Mouse (Mus musculus) urinary bladder, postnatal 36 days (tissue): ENCODE data around the gene Smyd4.
A peak's percentile ranks its signal among the peaks of the same experiment; 100 is the strongest.
"Not testable (repeated sequence)": the region's sequence is repeated elsewhere in the genome, so short reads cannot be mapped to it uniquely, and the experiment has no call there.

ENCODE experiments used
- DNase-seq, 2 experiments: peaks; one replicate each; pipeline ENCODE4 v3.0.0; 2022; ENCODE audit warnings: low spot score in 2 of 2, mixed read lengths in 1 of 2

Smyd4 gene

GRCm38 (mm10) chr11:75346556-75347187 lies 1.6 kb upstream of the Smyd4 start:
- DNase-seq, result no peak

- DNase-seq, result no peak
These were observed 1.0 kb upstream of the Smyd4 start for GRCm38 (mm10) chr11:75347188-75347585.

- DNase-seq, result no peak
These were observed 637 bp upstream of the Smyd4 start for GRCm38 (mm10) chr11:75347596-75347995.

- DNase-seq, result no peak
These were observed 643 bp downstream of the Smyd4 start for GRCm38 (mm10) chr11:75348890-75349261.

- DNase-seq, result no peak
These were observed 3.0 kb downstream of the Smyd4 start for GRCm38 (mm10) chr11:75351225-75351624.

- no peak for DNase-seq
These were observed 7.2 kb downstream of the Smyd4 start for GRCm38 (mm10) chr11:75355475-75355874.

GRCm38 (mm10) chr11:75377125-75377524 lies 28.9 kb downstream of the Smyd4 start:
- DNase-seq, result no peak

GRCm38 (mm10) chr11:75378786-75379185 lies 30.6 kb downstream of the Smyd4 start:
- DNase-seq, result not testable (repeated sequence)

GRCm38 (mm10) chr11:75383529-75383928 lies 35.3 kb downstream of the Smyd4 start:
- not testable (repeated sequence) for DNase-seq

GRCm38 (mm10) chr11:75395611-75396010 lies 47.4 kb downstream of the Smyd4 start:
- no peak for DNase-seq

- DNase-seq, result no peak
These were observed 49.2 kb downstream of the Smyd4 start for GRCm38 (mm10) chr11:75397452-75397851.

- no peak for DNase-seq
These were observed 51.2 kb downstream of the Smyd4 start for GRCm38 (mm10) chr11:75399411-75399841.

GRCm38 (mm10) chr11:75400099-75400498 lies 51.9 kb downstream of the Smyd4 start:
- no peak for DNase-seq

- DNase-seq, result peak; percentile 22 to 33
These were observed 54.0 kb downstream of the Smyd4 start for GRCm38 (mm10) chr11:75402271-75402690.

GRCm38 (mm10) chr11:75403301-75404052 lies 55.2 kb downstream of the Smyd4 start:
- peak in 1 of 2 experiments; percentile 60 for DNase-seq

- no peak for DNase-seq
These were observed 56.6 kb downstream of the Smyd4 start for GRCm38 (mm10) chr11:75404801-75405200.

GRCm38 (mm10) chr11:75406104-75406503 lies 57.9 kb downstream of the Smyd4 start:
- DNase-seq, result no peak

GRCm38 (mm10) chr11:75406865-75407264 lies 58.6 kb downstream of the Smyd4 start:
- peak in 1 of 2 experiments; percentile 23 for DNase-seq

GRCm38 (mm10) chr11:75409679-75410575 lies 61.7 kb downstream of the Smyd4 start:
- DNase-seq, result no peak

GRCm38 (mm10) chr11:75410591-75410990 lies 62.4 kb downstream of the Smyd4 start:
- no peak for DNase-seq

- no peak for DNase-seq
These were observed 66.9 kb downstream of the Smyd4 start for GRCm38 (mm10) chr11:75415096-75415495.

GRCm38 (mm10) chr11:75415994-75416393 lies 67.8 kb downstream of the Smyd4 start:
- no peak for DNase-seq
